Mouse (Mus musculus): ENCODE measurements around the gene Nrxn1. TPM values are rescaled to one million over a fixed set of nuclear protein-coding genes. Genes with fewer than 3 reads are reported as not detected.

Nrxn1 gene
- polyA plus RNA-seq, 1 experiment: not detected

- Histone ChIP-seq H3K4me1 (ENCODE audit: control insufficient read depth, insufficient read depth, low read length) (no peaks in the 10 kb centered on the region), H3K4me3 (ENCODE audit: insufficient read depth, low read depth, low read length) (no peak overlapping the region), H3K27ac (ENCODE audit: insufficient read depth, low read depth, low read length) (no peak overlapping the region)
- WGBS: 73% methylated on average over 6 of the region's 6 CpGs
- TF ChIP-seq CTCF (IDR thresholded peaks at IDR 0.05; ENCODE audit: insufficient read depth, low read depth, low read length) (no peak), POLR2A (IDR thresholded peaks at IDR 0.05; ENCODE audit: insufficient read depth, low read depth, low read length) (no peak)
Measured at GRCm38 (mm10) chr17:90906118-90907093, 186.5 kb downstream of the Nrxn1 start.

- 94% methylated on average over 5 of the region's 5 CpGs for WGBS
- Histone ChIP-seq H3K4me1 (ENCODE audit: control insufficient read depth, insufficient read depth, low read length) (no peaks in the 10 kb centered on the region), H3K4me3 (ENCODE audit: insufficient read depth, low read depth, low read length) (no peak overlapping the region), H3K27ac (ENCODE audit: insufficient read depth, low read depth, low read length) (no peak overlapping the region)
- TF ChIP-seq POLR2A (IDR thresholded peaks at IDR 0.05; ENCODE audit: insufficient read depth, low read depth, low read length): no peak
- no peak for TF ChIP-seq CTCF (IDR thresholded peaks at IDR 0.05; ENCODE audit: insufficient read depth, low read depth, low read length)
Measured at GRCm38 (mm10) chr17:90905143-90905542, 187.7 kb downstream of the Nrxn1 start.

GRCm38 (mm10) chr17:90892327-90893259 lies 200.3 kb downstream of the Nrxn1 start:
- H3K4me3 ChIP-seq (ENCODE audit: insufficient read depth, low read depth, low read length): no peak overlapping the region
- H3K4me1 ChIP-seq (ENCODE audit: control insufficient read depth, insufficient read depth, low read length): no peaks in the 10 kb centered on the region
- peak overlapping the region; percentile 66; the same call in 1 of the 2 replicates for H3K27ac ChIP-seq (ENCODE audit: insufficient read depth, low read depth, low read length)
- WGBS: 34% methylated on average over 4 of the region's 4 CpGs
- TF ChIP-seq POLR2A (IDR thresholded peaks at IDR 0.05; ENCODE audit: insufficient read depth, low read depth, low read length): no peak
- TF ChIP-seq CTCF (IDR thresholded peaks at IDR 0.05; ENCODE audit: insufficient read depth, low read depth, low read length): no peak

- TF ChIP-seq CTCF (IDR thresholded peaks at IDR 0.05; ENCODE audit: insufficient read depth, low read depth, low read length) (no peak), POLR2A (IDR thresholded peaks at IDR 0.05; ENCODE audit: insufficient read depth, low read depth, low read length) (no peak)
- Histone ChIP-seq H3K4me1 (ENCODE audit: control insufficient read depth, insufficient read depth, low read length) (no peaks in the 10 kb centered on the region), H3K27ac (ENCODE audit: insufficient read depth, low read depth, low read length) (peak overlapping the region; percentile 44; the same call in 1 of the 2 replicates), H3K4me3 (ENCODE audit: insufficient read depth, low read depth, low read length) (no peak overlapping the region)
- WGBS: 56% methylated on average over 1 of the region's 1 CpGs
Measured at GRCm38 (mm10) chr17:90891711-90892110, 201.2 kb downstream of the Nrxn1 start.

- 38% methylated on average over 2 of the region's 2 CpGs for WGBS
- no peak overlapping the region for H3K27ac ChIP-seq (ENCODE audit: insufficient read depth, low read depth, low read length)
- TF ChIP-seq CTCF (IDR thresholded peaks at IDR 0.05; ENCODE audit: insufficient read depth, low read depth, low read length) (no peak), POLR2A (IDR thresholded peaks at IDR 0.05; ENCODE audit: insufficient read depth, low read depth, low read length) (no peak)
- no peak overlapping the region for H3K4me3 ChIP-seq (ENCODE audit: insufficient read depth, low read depth, low read length)
- H3K4me1 ChIP-seq (ENCODE audit: control insufficient read depth, insufficient read depth, low read length): no peaks in the 10 kb centered on the region
Measured at GRCm38 (mm10) chr17:90857225-90857624, 235.6 kb downstream of the Nrxn1 start.

- H3K4me3 ChIP-seq (ENCODE audit: insufficient read depth, low read depth, low read length): no peak overlapping the region
- 45% methylated on average over 1 of the region's 1 CpGs for WGBS
- TF ChIP-seq POLR2A (IDR thresholded peaks at IDR 0.05; ENCODE audit: insufficient read depth, low read depth, low read length) (no peak), CTCF (IDR thresholded peaks at IDR 0.05; ENCODE audit: insufficient read depth, low read depth, low read length) (no peak)
- 0 out of 2 replicates have a peak overlapping the region, but pooled peaks have one; percentile 51 for H3K27ac ChIP-seq (ENCODE audit: insufficient read depth, low read depth, low read length)
- H3K4me1 ChIP-seq (ENCODE audit: control insufficient read depth, insufficient read depth, low read length): no peaks in the 10 kb centered on the region; the same call in 1 of the 2 replicates
Measured at GRCm38 (mm10) chr17:90843876-90844275, 249.0 kb downstream of the Nrxn1 start.

- Histone ChIP-seq H3K27ac (ENCODE audit: insufficient read depth, low read depth, low read length) (no peak overlapping the region), H3K4me3 (ENCODE audit: insufficient read depth, low read depth, low read length) (no peak overlapping the region), H3K4me1 (ENCODE audit: control insufficient read depth, insufficient read depth, low read length) (no peaks in the 10 kb centered on the region; the same call in 1 of the 2 replicates)
- TF ChIP-seq POLR2A (IDR thresholded peaks at IDR 0.05; ENCODE audit: insufficient read depth, low read depth, low read length) (no peak), CTCF (IDR thresholded peaks at IDR 0.05; ENCODE audit: insufficient read depth, low read depth, low read length) (no peak)
Measured at GRCm38 (mm10) chr17:90843072-90843611, 249.7 kb downstream of the Nrxn1 start.

DNA sequence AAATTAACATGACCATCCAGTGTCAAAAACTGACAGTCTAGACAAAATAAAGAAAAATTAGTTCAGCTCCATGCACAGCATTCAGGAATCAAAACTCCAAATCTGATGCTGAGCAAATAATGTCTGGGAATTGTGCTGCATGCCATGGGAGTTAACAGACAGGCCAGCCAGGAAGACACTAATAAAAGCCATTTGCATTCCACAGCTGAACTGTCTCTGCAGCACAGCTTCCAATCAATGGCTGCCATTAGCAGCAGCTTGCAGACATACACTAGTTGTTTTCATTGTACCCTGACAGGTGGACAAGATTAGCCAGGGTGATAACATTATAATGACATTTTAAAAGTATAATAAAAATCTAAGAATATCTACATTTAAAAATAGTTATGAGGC lies 255.9 kb downstream of the Nrxn1 start:
- Histone ChIP-seq H3K4me1 (ENCODE audit: control insufficient read depth, insufficient read depth, low read length) (no peaks in the 10 kb centered on the region), H3K27ac (ENCODE audit: insufficient read depth, low read depth, low read length) (no peak overlapping the region), H3K4me3 (ENCODE audit: insufficient read depth, low read depth, low read length) (no peak overlapping the region)
- TF ChIP-seq CTCF (IDR thresholded peaks at IDR 0.05; ENCODE audit: insufficient read depth, low read depth, low read length) (no peak), POLR2A (IDR thresholded peaks at IDR 0.05; ENCODE audit: insufficient read depth, low read depth, low read length) (no peak)
